Mouse (Mus musculus): ENCODE data around the gene Cops3.

DNA sequence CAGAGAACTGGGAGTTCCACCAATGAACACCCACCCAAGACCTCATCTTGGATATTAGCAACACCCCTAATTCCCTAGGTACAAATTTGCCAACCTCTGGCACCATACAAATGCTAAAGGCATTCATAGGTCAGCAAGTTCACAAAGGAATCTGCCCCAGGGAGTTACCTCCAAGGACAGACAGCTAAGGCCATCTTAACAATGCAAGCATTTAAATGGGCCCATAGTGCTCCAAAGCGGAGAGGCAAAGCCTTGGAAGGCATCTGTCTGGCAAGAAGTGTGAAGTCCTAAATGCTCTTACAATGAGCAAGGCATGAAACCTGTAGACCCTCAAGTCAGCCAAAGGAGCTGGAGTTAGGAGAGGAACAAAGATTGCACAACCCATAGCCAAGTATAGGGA lies 25.3 kb downstream of the Cops3 start:
- TF ChIP-seq CTCF (IDR thresholded peaks at IDR 0.05; ENCODE audit: control insufficient read depth, insufficient read depth, low read length) (no peak), POLR2A (IDR thresholded peaks at IDR 0.05; ENCODE audit: borderline replicate concordance, control insufficient read depth, low read depth, low read length) (no peak)

Data from bone marrow, adult 2 months (tissue).